9 mouse cellular contexts compared by ENCODE assay signal in genomic region chr14:55747051-55747847, GRCm38 (mm10). TPM values are rescaled to one million over a fixed set of nuclear protein-coding genes. Genes with fewer than 3 reads are reported as not detected.
DNase-seq lines count a peak whose midpoint lies in the region; ATAC-seq and TF ChIP-seq lines count a peak whose summit lies in the region.
"Had no signal": no experiment of that assay in that cellular context is flagged by ENCODE, and none has a peak within 500 bp of the region (broad histone marks: within the 10 kb centered on the region; RNA-seq: fewer than 3 reads in every experiment).

No protein-coding gene starts in this region.

- H3K79me2 ChIP-seq in CH12.LX (replicated peaks; ENCODE audit: control insufficient read depth, extremely low read depth, insufficient read depth, poor library complexity, severe bottlenecking) = peaks cover 24% of the 10 kb centered on the region

- DNase-seq in heart, adult 8-10 months (ENCODE audit: low spot score) = no peak
- no peak for DNase-seq in CH12.LX (ENCODE audit: extremely low read depth)
- no peak for DNase-seq in liver, embryonic 14.5 days (ENCODE audit: low read depth in 3 of 3, low spot score in 3 of 3)
- no peak for DNase-seq in right cerebral cortex, postnatal 10 days (ENCODE audit: low spot score in 2 of 2)
- no peak for DNase-seq in adrenal gland, adult (ENCODE audit: inconsistent age in 2 of 2, low spot score in 1 of 2)
- DNase-seq in layer of hippocampus, adult 9-10 months (ENCODE audit: low spot score) = no peak

- peak overlapping the region; percentile 73; the same call in 1 of the 2 replicates for H3K4me3 ChIP-seq in heart, embryonic 13.5 days
- peak overlapping the region in 2 of 3 experiments; percentile 91 to 95 for H3K4me3 ChIP-seq in CH12.LX (replicated peaks in 1 of 3; ENCODE audit: low read depth in 2 of 3, low read length in 2 of 3, poor library complexity in 1 of 3)
- peak overlapping the region; percentile 75 for H3K4me3 ChIP-seq in forebrain, embryonic 15.5 days
- peak overlapping the region; percentile 69 to 90 for H3K4me3 ChIP-seq in liver, embryonic 14.5 days (ENCODE audit: insufficient read depth in 1 of 2, low read depth in 2 of 2, low read length in 2 of 2)

- H3K27me3 ChIP-seq in heart, embryonic 13.5 days (replicated peaks) = no peaks in the 10 kb centered on the region
- no peaks in the 10 kb centered on the region for H3K27me3 ChIP-seq in CH12.LX (replicated peaks)
- no peaks in the 10 kb centered on the region for H3K27me3 ChIP-seq in forebrain, embryonic 15.5 days
- H3K27me3 ChIP-seq in liver, embryonic 14.5 days (ENCODE audit: control insufficient read depth, insufficient read depth, low read length) = no peaks in the 10 kb centered on the region

- no peak; a peak in 1 of 4 replicates for TF ChIP-seq CTCF in CH12.LX (conservative IDR thresholded peaks at IDR 0.05 in 1 of 2, IDR thresholded peaks at IDR 0.05 in 1 of 2; ENCODE audit: low read depth in 2 of 2, low read length in 2 of 2)
- TF ChIP-seq CTCF in liver, embryonic 14.5 days (IDR thresholded peaks at IDR 0.05; ENCODE audit: low read depth) = no peak

- peaks cover 35% of the 10 kb centered on the region for H3K4me1 ChIP-seq in heart, embryonic 13.5 days
- peaks cover 4 to 21% of the 10 kb centered on the region in 2 experiments for H3K4me1 ChIP-seq in CH12.LX (ENCODE audit: control insufficient read depth in 1 of 2, insufficient read depth in 2 of 2)
- peaks cover 35% of the 10 kb centered on the region for H3K4me1 ChIP-seq in forebrain, embryonic 15.5 days
- peaks cover 9 to 12% of the 10 kb centered on the region in 2 experiments; a peak in 3 of 4 replicates for H3K4me1 ChIP-seq in liver, embryonic 14.5 days (replicated peaks; ENCODE audit: control insufficient read depth in 2 of 2, insufficient read depth in 2 of 2, low read length in 1 of 2)

- peaks cover 60% of the 10 kb centered on the region for H3K36me3 ChIP-seq in heart, embryonic 13.5 days
- H3K36me3 ChIP-seq in CH12.LX (replicated peaks in 1 of 2; ENCODE audit: control insufficient read depth in 1 of 2, insufficient read depth in 1 of 2, low read length in 1 of 2) = peaks cover 39 to 66% of the 10 kb centered on the region in 2 experiments
- H3K36me3 ChIP-seq in forebrain, embryonic 15.5 days = peaks cover 39% of the 10 kb centered on the region
- H3K36me3 ChIP-seq in liver, embryonic 14.5 days (replicated peaks; ENCODE audit: control insufficient read depth, insufficient read depth, low read depth) = peaks cover 27% of the 10 kb centered on the region

- WGBS in heart, embryonic 13.5 days = 84% methylated on average over 10 of the region's 10 CpGs
- 91% methylated on average over 10 of the region's 10 CpGs for WGBS in forebrain, embryonic 15.5 days
- WGBS in liver, embryonic 14.5 days (ENCODE audit: insufficient replicate concordance) = 71% methylated on average over 10 of the region's 10 CpGs

- TF ChIP-seq EP300 in CH12.LX (IDR thresholded peaks at IDR 0.05; ENCODE audit: low read length) = no peak
- TF ChIP-seq EP300 in liver, embryonic 14.5 days (IDR thresholded peaks at IDR 0.05; ENCODE audit: low read depth) = no peak

- dilution Hi-C loops in CH12.LX (cut with MboI; ENCODE audit: extremely low pct_ligation_motif_present, extremely low pct_unique_long_range_greater_than_20kb, low sequenced_read_pairs) = no loop called here

- TF ChIP-seq RAD21 in CH12.LX (IDR thresholded peaks at IDR 0.05; ENCODE audit: low read depth, low read length) = no peak

- in situ Hi-C loops in CH12.LX (cut with MboI; ENCODE audit: low pct_ligation_motif_present, low pct_unique_long_range_greater_than_20kb, low sequenced_read_pairs) = no loop called here

- H3K9ac ChIP-seq in heart, embryonic 13.5 days = peak overlapping the region; percentile 90; the same call in 1 of the 2 replicates
- H3K9ac ChIP-seq in CH12.LX (ENCODE audit: insufficient read depth, low read depth) = no peak overlapping the region; the same call in 1 of the 2 replicates
- no peak overlapping the region for H3K9ac ChIP-seq in forebrain, embryonic 15.5 days (replicated peaks)
- peak overlapping the region; percentile 76 for H3K9ac ChIP-seq in liver, embryonic 14.5 days (replicated peaks)

- peak overlapping the region; percentile 99 for H3K4me2 ChIP-seq in heart, embryonic 13.5 days
- peak overlapping the region; percentile 78; the same call in 1 of the 2 replicates for H3K4me2 ChIP-seq in CH12.LX (ENCODE audit: insufficient read depth, low read depth, poor library complexity, severe bottlenecking)
- H3K4me2 ChIP-seq in forebrain, embryonic 15.5 days (replicated peaks) = peak overlapping the region; percentile 96
- peak overlapping the region; percentile 96 for H3K4me2 ChIP-seq in liver, embryonic 14.5 days (ENCODE audit: low read depth)

- no peak overlapping the region for H3K27ac ChIP-seq in heart, embryonic 13.5 days (replicated peaks)
- H3K27ac ChIP-seq in CH12.LX (ENCODE audit: insufficient read depth, low read depth) = no peak overlapping the region
- H3K27ac ChIP-seq in forebrain, embryonic 15.5 days (replicated peaks) = no peak overlapping the region
- H3K27ac ChIP-seq in liver, embryonic 14.5 days = no peak overlapping the region

- no peak for TF ChIP-seq POLR2A in CH12.LX (IDR thresholded peaks at IDR 0.05; ENCODE audit: low read depth, low read length)

- ATAC-seq in heart, embryonic 13.5 days (ENCODE audit: extremely low read depth, insufficient number of reproducible peaks, low FRiP score, low TSS enrichment) = no peak
- ATAC-seq in forebrain, embryonic 15.5 days (replicated peaks) = no peak
- ATAC-seq in liver, embryonic 14.5 days (ENCODE audit: insufficient read depth) = no peak
- ATAC-seq: CD4-positive, CD25-positive, alpha-beta regulatory T cell, adult 4 months had no signal

- H3K9me3 ChIP-seq in heart, embryonic 13.5 days = no peaks in the 10 kb centered on the region
- peaks cover 13% of the 10 kb centered on the region for H3K9me3 ChIP-seq in CH12.LX (replicated peaks; ENCODE audit: low read length)
- no peaks in the 10 kb centered on the region for H3K9me3 ChIP-seq in forebrain, embryonic 15.5 days
- no peaks in the 10 kb centered on the region for H3K9me3 ChIP-seq in liver, embryonic 14.5 days (ENCODE audit: control insufficient read depth, low read length)

TF ChIP-seq in CH12.LX, 34 proteins besides CTCF, POLR2A, EP300 and RAD21:
- TF ChIP-seq ZNF384 (IDR thresholded peaks at IDR 0.05; ENCODE audit: low read depth, low read length) = peak; percentile 50
- TF ChIP-seq HCFC1 (IDR thresholded peaks at IDR 0.05; ENCODE audit: low read depth, low read length) = no peak

RNA-seq across cellular contexts. Expression of gene Nop9, which starts 1.8 kb away (rescaled TPM):
- 22.8 and 23.9 TPM in 2 replicates for polyA plus RNA-seq in heart, embryonic 13.5 days (2015; fragmentation: Nextera tagmentation; extraction: Ambion mirVana)
- 10 to 100 TPM in 3 of 4 experiments, 1 to 10 TPM in 1; 9.6 to 13.2 (median 11.0) TPM for total RNA-seq in heart, adult 8-10 months (2022)
- total RNA-seq in CH12.LX (2012; rRNA removed) (38.5 and 45.7 TPM in 2 replicates), CH12.LX (2014; rRNA removed) (85.3 and 92.1 TPM in 2 replicates)
- polyA plus RNA-seq in CH12.LX (2012; ENCODE audit: insufficient read length, low read depth) = 76.9 and 89.1 TPM in 2 replicates
- 39.7 and 41.4 TPM in 2 replicates for polyA plus RNA-seq in forebrain, embryonic 15.5 days (2015; fragmentation: Nextera tagmentation; extraction: Ambion mirVana)
- polyA plus RNA-seq in liver, embryonic 14.5 days (2012; rRNA removed) = 13.1 and 13.2 TPM in 2 replicates
- polyA plus RNA-seq in liver, embryonic 14.5 days (2014; fragmentation: Nextera tagmentation; extraction: Ambion mirVana) = 20.8 and 27.5 TPM in 2 replicates

RNA-seq across cellular contexts. Expression of gene Dhrs1, which starts 1.8 kb away (rescaled TPM):
- polyA plus RNA-seq in heart, embryonic 13.5 days (2015; fragmentation: Nextera tagmentation; extraction: Ambion mirVana) = 54.8 and 66.9 TPM in 2 replicates
- total RNA-seq in heart, adult 8-10 months (2022) = 10 to 100 TPM; 38.3 to 46.8 (median 43.2) TPM
- total RNA-seq in CH12.LX (2012; rRNA removed) (23.6 and 33.2 TPM in 2 replicates), CH12.LX (2014; rRNA removed) (22.1 and 26.1 TPM in 2 replicates)
- polyA plus RNA-seq in CH12.LX (2012; ENCODE audit: insufficient read length, low read depth) = 21.1 and 34.1 TPM in 2 replicates
- polyA plus RNA-seq in forebrain, embryonic 15.5 days (2015; fragmentation: Nextera tagmentation; extraction: Ambion mirVana) = 77.1 and 82.7 TPM in 2 replicates
- polyA plus RNA-seq in liver, embryonic 14.5 days (2012; rRNA removed) = 21.2 and 31.0 TPM in 2 replicates
- polyA plus RNA-seq in liver, embryonic 14.5 days (2014; fragmentation: Nextera tagmentation; extraction: Ambion mirVana) = 34.4 and 40.4 TPM in 2 replicates

RNA-seq across cellular contexts. Expression of gene Cideb, which starts 11.0 kb away (rescaled TPM):
- polyA plus RNA-seq in heart, embryonic 13.5 days (2015; fragmentation: Nextera tagmentation; extraction: Ambion mirVana) = 1.2 and 2.1 TPM in 2 replicates
- 1 to 10 TPM in 3 of 4 experiments, under 1 TPM in 1; 0.95 to 1.9 (median 1.4) TPM for total RNA-seq in heart, adult 8-10 months (2022)
- total RNA-seq in CH12.LX (2012; rRNA removed) = 2.3 and 2.6 TPM in 2 replicates
- total RNA-seq in CH12.LX (2014; rRNA removed) = not detected in 2 replicates
- polyA plus RNA-seq in CH12.LX (2012; ENCODE audit: insufficient read length, low read depth) = 0.49 and 0.61 TPM in 2 replicates
- polyA plus RNA-seq in forebrain, embryonic 15.5 days (2015; fragmentation: Nextera tagmentation; extraction: Ambion mirVana) = 0.15 and 0.29 TPM in 2 replicates
- 37.3 and 42.1 TPM in 2 replicates for polyA plus RNA-seq in liver, embryonic 14.5 days (2012; rRNA removed)
- 40.0 and 42.8 TPM in 2 replicates for polyA plus RNA-seq in liver, embryonic 14.5 days (2014; fragmentation: Nextera tagmentation; extraction: Ambion mirVana)
- polyA plus RNA-seq: CD4-positive, CD25-positive, alpha-beta regulatory T cell, adult 4 months had no signal

RNA-seq across cellular contexts. Expression of gene Ltb4r2, which starts 14.0 kb away (rescaled TPM):
- 0.25 and 0.27 TPM in 2 replicates for polyA plus RNA-seq in heart, embryonic 13.5 days (2015; fragmentation: Nextera tagmentation; extraction: Ambion mirVana)
- total RNA-seq in heart, adult 8-10 months (2022) = under 1 TPM; 0.06 to 0.19 (median 0.13) TPM
- 0.04 and 0.13 TPM in 2 replicates for total RNA-seq in CH12.LX (2012; rRNA removed)
- total RNA-seq in CH12.LX (2014; rRNA removed) = 0.05 TPM in 1 of 2 replicates, not detected in the other
- polyA plus RNA-seq in CH12.LX (2012; ENCODE audit: insufficient read length, low read depth) = not detected in 2 replicates
- 0.10 and 0.24 TPM in 2 replicates for polyA plus RNA-seq in forebrain, embryonic 15.5 days (2015; fragmentation: Nextera tagmentation; extraction: Ambion mirVana)
- 0.65 and 0.67 TPM in 2 replicates for polyA plus RNA-seq in liver, embryonic 14.5 days (2012; rRNA removed)
- polyA plus RNA-seq in liver, embryonic 14.5 days (2014; fragmentation: Nextera tagmentation; extraction: Ambion mirVana) = 0.39 and 0.67 TPM in 2 replicates

RNA-seq across cellular contexts. Expression of gene Ltb4r1, which starts 18.5 kb away (rescaled TPM):
- 0.48 and 0.71 TPM in 2 replicates for polyA plus RNA-seq in heart, embryonic 13.5 days (2015; fragmentation: Nextera tagmentation; extraction: Ambion mirVana)
- total RNA-seq in heart, adult 8-10 months (2022) = under 1 TPM in 3 of 4 experiments, not detected in 1; 0.19 to 0.49 (median 0.26) TPM
- total RNA-seq in CH12.LX (2012; rRNA removed) (0.13 TPM in 1 of 2 replicates, not detected in the other), CH12.LX (2014; rRNA removed) (0.16 and 0.21 TPM in 2 replicates)
- 0.33 TPM in 1 of 2 replicates, not detected in the other for polyA plus RNA-seq in CH12.LX (2012; ENCODE audit: insufficient read length, low read depth)
- 0.26 TPM in 1 of 2 replicates, not detected in the other for polyA plus RNA-seq in forebrain, embryonic 15.5 days (2015; fragmentation: Nextera tagmentation; extraction: Ambion mirVana)
- polyA plus RNA-seq in liver, embryonic 14.5 days (2012; rRNA removed) = 2.9 and 3.3 TPM in 2 replicates
- 1.7 and 2.7 TPM in 2 replicates for polyA plus RNA-seq in liver, embryonic 14.5 days (2014; fragmentation: Nextera tagmentation; extraction: Ambion mirVana)

Comparison
In these comparisons a context has a peak if more than half of its experiments do, and no peak if none do; other contexts are left out.
1. H3K9ac ChIP-seq: peak in heart, embryonic 13.5 days (single experiment) and liver, embryonic 14.5 days (single experiment); none in CH12.LX (single experiment) and forebrain, embryonic 15.5 days (single experiment).
2. RNA of gene Cideb, which starts 11.0 kb away (polyA plus RNA-seq): 37.3 to 42.8 TPM in liver, embryonic 14.5 days; 1.2 to 2.1 TPM in heart, embryonic 13.5 days, 0.49 to 0.61 TPM in CH12.LX and 0.15 to 0.29 TPM in forebrain, embryonic 15.5 days; every median in the first group is over 10 times any median in the second.
3. Peak in every context shown above with its lines, with median percentiles within 50 percentile points of each other: H3K4me2 ChIP-seq and H3K4me3 ChIP-seq.